Mouse (Mus musculus) retina, postnatal 7 days (tissue): ENCODE measurements at regions not wholly inside any gene's neighbourhood (a gene's known extent, or its start where the extent isn't known, plus 50 kb on each side); places are given as distances from the start of the nearest gene placed in this dataset.
A peak's percentile ranks its signal among the peaks of the same experiment; 100 is the strongest.

ENCODE experiments used
- DNase-seq: peaks from one replicate; pipeline ENCODE4 v3.0.0-alpha.2; 2012; ENCODE audit warnings: low read depth, low spot score

DNA sequence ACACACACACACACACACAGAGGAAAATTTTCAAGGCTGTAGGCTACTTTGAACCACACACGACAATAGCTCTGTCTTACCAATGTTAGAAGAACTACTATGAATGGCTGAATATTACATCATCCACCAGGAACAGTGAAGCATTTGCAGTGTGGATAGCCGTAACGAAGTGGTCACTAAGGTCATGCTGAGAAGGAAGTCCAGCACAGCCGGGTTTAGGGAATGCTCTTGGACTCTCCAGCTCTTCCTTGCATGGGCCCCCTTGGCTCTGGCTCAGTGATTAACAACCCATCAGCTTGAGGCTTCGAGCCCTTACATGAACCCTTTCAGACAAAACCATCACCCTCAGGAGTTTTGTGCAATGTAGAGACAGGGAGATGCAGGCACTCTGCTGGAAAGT, 245.3 kb downstream of the Adamts20 start:
- no peak for DNase-seq

DNA sequence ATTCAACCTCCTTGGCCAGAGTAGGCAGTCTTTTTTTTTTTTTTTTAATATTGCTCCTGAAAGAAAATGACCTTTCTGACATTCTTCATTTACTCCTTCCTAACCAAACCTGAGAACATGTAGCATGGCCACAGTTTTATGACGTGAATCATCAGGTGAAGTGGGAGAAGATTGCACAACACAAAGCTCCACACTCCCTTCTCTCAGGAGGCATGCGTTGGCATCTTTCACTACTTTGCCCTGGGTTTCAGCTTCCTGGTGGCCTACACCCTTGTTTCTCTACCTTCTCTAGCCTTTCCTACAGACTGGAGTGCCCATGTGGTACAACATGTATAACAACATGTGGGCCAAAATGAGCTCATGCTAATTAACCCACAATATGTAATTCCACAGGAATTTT, 248.5 kb downstream of the Adamts20 start:
- DNase-seq = no peak

DNA sequence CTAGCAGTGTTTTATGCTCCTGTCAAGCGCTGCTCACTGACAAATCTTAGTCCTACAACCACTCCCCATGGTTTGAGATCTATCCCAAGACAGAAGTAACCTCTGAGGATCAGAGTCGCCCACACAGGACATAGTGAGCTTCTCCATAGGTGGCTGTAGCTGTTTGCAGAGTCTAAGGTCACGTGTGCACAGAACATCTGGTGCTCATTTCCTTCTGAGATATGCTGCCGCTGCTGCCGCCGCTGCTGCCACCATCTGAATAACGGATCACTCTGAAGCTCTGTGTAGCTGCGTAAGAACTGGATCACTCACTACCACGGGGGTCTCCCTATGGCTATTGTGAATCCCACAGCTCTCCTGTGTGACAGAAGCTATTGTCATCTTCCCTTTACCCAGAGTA, 250.8 kb downstream of the Adamts20 start:
- no peak for DNase-seq

DNA sequence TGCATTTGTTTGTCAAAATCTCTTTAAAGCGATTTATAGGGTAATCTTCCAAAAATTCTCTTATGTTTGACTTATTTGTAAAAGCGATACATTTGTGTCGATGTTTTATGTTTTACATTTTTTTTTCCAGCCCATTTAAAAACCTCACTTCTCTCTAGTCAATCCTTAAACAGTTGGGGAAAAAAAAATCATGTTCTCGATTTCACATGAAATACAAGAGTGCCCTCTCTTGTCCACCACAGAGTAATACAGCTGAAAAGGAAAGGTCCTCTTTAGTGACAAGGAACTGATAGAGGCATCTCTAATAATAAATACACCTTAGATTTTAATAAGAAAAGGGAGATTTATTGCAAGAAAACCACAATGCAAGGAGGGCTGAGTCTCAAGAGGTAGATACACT, 251.8 kb downstream of the Adamts20 start:
- DNase-seq = peak; percentile 30

DNA sequence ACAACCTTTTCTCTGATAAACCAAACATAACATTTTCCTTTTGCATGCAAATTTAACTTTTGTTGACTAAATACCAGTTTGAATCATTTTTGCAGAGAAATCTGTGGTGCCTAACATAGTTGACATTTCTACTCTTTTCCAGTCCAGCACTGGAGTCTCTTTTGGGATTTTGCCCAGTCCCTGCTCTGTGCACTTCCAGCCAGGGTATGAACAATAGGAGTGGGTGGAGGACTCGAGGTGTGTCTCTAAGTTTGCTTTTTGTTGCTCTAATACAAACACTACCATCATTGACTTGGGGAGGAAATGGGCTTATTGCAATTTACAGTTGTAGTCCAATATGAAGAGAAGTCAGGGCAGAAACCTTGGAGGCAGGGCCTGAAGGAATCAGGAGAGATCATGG, 256.7 kb downstream of the Adamts20 start:
- DNase-seq = no peak

DNA sequence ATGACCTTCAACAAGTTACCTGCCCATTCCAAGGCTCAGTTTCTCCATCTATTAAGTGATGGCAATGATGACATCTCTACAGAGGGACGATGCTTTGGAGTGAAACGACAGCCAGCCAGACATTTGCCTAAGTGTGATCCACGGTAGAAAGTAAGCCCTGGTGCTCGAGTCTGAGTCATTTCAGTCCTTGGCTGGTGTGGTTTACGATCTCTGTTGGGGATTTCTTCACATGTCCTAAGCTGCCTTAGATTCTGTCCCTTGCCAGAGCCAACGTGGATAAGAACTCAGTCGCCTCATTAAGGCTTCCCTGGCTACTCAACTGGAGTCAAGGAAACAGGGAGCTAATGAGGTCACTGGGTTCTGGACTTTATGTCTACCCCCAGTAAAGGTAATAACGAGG, 258.8 kb downstream of the Adamts20 start:
- DNase-seq = no peak

DNA sequence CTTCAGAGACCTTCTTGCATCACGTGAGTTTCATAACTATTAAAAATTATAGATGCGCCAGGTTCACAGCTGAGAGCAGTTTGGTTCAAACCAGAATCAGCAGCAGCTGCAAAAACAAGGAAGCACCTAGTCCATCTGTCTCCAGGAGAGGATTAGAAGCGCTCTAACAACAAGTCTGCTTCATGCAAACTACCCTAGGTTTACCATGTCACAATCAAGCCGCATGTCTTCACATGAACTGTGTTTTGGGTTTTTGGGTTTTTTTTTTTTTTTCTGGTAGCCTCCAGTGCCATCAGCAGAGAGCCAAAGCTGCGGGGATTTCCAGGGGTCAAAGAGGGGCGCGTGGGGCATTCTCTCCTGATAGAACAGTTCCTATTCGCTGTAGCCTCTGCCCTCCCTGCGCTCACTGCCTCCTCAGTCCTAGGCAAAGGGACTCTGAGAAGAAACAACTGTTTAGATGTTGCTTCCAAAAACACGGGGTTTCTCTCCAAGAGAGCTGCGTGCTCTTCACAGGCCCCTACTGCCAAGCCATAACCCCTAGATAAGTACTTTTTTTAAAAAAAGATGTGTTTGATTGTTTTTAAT, 259.8 kb downstream of the Adamts20 start:
- no peak for DNase-seq

DNA sequence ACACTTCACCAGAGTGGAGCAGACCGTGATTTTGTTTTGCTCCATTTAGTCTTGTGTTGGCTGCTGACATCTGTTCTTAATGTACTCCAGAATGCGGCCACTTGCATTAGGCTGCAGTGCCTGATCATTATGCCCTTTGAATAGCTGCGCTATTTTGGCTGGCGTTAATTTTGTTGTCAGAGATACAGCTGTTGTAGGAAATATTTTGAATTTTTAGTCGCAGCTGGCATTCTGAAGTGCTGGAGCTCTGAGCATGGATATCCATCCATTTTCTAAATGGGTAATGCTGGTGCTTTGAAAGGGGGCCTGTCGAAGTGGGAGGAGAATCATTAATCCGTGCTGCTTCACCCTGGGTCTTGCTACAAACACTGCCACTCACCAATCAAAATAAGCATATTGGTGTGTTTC, 275.1 kb downstream of the Adamts20 start:
- no peak for DNase-seq

DNA sequence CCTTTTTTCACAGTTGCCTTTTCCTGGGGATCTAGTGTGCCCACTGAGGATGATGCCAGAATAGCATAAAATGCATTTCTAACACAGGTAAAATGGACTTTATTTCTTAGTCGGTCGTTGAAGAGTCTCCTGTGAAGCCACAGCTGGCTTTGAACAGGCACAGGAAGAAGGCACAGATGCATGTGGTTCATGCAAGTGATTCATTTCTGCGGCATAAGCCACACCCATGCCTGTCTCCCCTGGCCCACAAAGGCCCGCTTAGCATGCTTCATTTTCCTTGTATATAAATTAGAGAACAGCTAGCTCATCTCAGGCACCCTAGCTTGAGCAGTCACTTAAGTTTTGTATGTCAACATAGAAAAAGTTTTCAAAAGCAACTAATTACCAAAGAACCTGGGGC, 277.6 kb downstream of the Adamts20 start:
- DNase-seq = no peak

DNA sequence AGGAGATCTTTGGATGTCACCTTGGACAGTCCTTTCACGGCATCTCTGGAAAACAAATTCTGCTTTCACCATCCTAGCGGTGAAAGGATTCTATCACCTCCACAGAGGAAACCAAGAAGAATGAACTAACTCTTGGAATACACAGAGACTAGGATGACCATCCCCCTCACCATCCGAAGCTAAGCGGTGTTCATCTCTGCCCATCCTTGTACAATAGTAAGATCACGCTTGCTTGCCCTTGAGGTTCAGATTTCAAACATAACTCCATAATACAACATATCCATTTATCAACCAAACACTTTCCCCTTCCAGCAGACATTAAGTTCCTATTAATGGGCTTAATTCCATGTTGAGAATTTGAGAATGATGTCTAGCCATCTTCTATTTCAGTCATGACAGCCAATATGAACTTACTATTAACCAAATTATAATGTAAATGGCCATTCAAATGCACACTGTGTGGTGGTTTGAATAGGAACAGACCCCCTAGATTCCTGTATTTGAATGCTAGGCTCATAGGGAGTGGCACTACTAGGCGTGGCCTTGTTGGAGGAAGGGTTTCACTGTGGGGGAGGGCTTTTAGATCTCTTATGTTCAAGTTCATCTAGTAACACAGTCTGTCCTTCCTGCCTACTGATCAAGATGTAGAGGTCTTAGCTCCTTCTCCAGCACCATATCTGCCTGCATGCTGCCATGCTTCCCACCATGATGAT, 281.4 kb downstream of the Adamts20 start:
- DNase-seq = no peak

DNA sequence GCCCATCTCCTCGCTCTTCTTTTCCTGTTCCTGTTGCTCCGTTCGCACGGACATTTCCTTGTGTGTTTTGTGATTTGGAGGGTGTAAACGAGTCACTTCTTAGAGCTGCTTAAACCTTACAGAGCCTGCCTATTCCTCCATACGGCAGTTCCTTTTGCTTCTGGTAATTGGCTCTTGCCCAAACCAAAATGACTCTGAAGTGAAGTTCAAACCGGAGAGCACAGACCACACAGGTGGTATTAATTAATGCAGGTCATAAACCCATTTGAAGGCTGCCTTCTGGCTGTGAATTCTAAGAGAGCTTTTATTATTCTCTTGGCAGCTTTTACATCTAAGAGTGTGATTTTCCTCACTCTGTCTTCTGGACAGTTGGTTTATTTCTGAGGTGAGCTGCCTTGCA, 291.1 kb downstream of the Adamts20 start:
- DNase-seq = no peak

DNA sequence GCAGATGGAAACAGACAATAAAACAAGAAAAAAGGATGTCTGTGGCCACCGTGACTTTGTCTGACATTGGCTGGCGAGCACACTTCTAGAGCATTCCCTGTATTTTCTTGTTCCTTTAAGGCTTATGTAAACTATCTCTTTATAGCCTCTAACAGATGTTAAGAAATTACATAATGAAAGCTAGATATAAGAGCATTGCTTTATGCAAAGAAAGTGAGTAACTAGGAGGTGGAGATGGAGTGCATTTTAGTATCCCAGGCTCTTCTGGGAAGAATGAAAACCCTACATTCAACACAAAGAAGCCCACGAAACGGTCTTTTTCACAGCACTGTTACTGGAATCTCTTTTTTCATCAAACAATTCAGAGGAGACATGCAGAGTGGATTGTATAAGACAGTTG, 304.4 kb downstream of the Adamts20 start:
- DNase-seq = no peak

DNA sequence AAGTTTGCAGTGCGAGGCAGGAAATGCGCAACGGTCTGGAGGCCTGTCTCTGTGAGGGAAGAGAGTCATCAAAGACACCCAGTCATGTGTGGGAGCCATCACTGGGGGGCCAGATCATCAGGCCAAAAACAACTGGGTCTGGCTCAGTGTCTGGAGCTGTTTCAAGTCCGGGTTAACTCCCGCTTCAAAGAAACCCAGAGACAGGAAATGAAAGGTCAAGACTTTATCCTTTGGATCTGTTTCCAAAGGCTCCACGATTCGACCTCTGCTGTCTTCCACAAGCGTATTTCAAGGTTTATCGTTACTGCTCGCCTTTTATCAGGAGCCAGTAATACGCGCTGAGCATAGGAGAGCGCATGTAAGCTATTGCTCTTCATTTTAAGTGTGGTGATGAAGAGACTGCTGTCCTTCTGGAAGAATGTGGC, 325.7 kb downstream of the Adamts20 start:
- DNase-seq = no peak

DNA sequence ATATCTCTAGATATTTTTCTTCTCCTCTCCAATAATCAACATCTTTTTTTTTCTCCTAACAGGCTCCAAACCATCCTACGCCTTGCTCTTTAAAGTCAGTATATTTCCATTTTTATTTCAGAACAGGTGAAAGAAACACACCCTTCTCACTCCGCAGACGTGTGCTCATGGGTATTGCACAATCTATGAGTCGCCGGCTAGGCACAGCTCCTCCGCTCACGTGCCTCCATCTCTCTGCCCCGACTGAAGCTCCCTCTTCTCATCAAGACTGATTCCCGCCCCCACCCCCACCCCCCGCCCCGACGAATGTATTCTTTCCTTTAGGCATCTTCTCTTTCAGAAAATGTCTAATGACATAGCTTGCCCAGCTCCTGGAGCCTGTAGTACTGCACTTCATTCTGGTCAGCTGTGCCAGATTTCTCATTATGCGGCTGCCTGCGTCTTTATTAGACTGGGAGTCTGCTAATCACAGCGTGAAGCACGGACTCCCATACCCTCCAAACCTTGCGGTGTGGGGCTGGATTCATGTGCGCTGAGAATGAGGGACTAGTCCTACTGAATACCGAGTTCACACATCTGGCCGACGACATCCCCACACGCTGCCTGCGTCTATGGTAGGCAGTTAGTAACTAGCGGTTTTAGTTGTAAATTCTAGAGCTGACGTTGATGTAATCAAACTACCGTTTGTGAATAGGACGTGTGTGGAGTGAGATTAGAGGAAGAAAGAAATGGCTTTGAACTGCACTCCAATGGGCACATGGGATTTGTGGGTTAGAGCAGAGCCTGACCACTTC, 327.9 kb downstream of the Adamts20 start:
- no peak for DNase-seq

DNA sequence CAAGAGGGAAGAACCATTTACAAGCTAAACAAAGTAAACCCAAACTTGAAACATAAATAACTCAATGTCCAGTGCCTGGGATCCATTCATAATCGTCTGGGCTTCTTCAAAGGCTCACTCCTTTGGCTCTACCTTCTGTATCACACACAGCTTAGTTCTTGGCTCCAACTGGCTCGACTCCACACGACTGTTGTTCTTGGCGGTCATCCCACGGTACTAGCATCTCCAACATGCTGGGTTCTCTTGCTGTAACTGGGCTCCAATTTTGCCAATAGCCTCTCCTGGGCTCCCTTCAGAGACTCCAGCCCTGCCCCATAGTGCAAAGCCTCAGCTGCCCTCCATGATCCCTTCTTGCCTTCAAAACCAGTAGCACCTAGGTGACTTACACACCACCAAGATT, 352.4 kb downstream of the Adamts20 start:
- DNase-seq = no peak

DNA sequence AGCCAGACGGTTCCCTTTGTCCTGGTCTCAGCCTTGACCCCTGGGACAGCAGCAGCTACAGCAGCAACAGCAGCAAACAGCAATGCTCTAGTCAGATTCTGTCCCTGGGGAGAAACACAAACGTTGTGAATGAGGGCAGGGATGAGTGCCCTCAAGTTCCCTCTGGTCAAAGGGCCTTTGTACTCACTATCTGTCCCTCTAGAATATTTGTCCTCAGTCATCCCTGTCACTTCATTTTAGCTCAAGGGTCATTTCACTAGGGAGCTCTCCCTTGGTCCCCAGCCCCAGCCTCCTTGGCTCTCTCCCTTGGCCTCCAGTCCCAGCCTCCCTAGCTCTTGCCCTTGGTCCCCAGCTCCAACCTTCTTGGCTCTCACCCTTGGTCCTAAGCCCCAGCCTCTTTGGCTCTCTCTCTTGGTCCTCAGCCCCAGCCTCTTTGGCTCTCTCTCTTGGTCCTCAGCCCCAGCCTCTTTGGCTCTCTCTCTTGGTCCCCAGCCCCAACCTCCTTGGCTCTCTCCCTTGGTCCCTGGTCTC, 358.0 kb downstream of the Adamts20 start:
- DNase-seq = no peak

DNA sequence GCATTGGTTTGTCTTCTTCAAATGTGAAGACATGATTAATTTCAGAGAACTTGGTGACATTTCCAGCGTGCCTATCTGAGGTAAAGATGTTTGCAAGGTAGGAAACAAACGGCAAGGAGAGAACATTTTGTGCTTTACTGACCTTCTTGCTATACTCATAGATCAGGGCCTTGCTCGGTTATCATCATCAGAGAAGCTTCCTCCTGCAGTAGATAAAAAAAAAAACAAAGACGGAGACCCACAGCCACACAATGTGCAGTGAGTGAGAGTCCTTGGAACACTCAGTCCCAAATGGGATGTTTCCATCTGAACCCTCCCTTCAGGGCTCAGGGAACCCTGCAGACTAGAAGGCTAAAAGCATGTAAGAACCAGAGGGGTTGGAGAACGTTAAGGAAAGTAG, 374.6 kb downstream of the Adamts20 start:
- DNase-seq = no peak

DNA sequence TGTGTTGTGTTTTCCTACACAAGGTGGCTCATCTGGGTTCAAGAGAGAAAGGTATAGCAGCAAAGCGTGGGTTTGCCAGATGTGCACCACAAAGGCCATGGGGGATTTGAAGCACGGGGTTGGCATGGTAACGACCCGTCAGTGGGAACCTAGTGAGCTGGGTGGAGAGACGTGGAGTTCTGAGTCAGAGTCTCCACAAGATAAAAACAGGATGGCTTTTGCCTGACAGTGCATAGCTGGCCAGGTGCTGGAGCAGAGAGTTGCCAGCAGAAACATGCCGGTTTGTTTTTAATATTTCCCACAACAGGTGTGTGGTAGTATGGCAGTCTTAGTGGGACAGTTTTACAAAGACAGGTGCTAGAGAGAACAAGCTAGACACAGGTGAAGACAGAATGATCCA, 375.4 kb downstream of the Adamts20 start:
- DNase-seq = no peak

DNA sequence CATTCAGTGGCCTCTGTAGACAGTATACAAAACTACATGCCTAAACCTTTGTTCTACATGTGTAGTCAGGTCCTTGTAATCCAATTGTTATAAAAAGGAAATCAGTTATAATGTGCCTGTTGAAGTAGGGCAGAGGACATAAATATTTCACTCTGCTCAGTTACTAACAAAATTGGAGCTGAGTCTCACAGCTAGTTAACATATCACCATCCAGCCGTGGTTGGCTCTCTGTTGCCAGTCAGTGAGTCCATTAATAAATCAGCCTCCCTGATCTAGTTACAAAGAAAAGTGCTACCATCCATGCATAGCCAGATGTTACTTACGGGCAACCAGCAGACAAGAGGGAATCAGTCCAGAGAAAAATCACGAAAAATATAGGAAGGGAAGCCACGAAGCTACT, 382.8 kb downstream of the Adamts20 start:
- DNase-seq = no peak

DNA sequence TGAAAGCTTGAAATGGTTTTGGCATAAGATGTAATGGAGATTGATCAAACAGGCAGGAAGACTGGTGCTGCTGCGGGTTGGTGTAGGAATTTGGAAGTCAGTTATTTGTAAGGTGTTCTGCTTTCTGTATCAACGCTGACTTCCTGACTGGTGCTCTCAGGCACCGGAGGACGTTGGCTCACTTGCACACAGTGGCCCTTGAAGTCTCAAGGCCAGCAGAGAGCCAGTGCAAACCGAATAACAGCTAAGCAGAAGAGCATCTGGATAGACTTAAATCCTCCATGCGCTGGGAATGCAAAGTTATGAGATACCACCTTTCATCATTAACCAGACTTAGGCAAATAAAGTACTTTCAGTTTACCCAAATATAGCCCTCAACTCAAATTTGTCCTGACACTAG, 388.2 kb downstream of the Adamts20 start:
- DNase-seq = no peak

DNA sequence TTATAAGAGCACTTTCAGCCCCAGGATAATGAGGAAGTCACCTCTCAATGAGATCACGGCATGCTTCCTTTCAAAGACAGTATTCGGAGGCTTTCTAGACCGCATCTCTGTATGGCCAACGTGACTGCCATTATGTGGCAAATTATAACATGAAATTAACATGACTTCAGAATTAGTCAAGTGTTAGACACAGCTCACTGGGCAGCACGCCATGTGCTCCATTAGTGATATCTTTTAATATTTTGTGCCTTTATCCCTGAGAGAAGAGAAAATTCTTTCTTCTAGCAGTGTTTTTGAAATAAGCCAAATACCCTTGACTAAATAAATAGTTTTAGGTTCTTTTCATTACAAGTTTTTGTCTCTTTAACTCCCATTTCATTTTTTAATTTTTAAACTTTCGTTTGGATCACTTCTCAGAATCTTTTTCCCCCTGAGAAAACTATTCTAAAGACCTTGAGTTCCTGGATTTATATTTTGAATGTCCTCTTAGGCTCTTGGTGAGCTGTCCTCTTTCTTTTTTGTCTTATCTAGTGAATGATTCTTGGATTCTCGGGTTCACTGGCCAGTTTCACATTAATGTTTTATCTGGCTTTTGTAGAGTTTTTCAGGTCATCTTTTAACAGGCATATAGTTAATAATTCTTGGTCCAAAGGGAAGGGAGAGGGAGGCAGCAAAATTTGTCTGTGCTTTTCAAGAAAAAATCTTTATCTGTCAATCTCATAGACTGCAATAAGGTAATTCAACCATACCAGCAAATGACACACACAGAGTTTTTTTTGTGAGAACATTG, 390.9 kb downstream of the Adamts20 start:
- DNase-seq = no peak

DNA sequence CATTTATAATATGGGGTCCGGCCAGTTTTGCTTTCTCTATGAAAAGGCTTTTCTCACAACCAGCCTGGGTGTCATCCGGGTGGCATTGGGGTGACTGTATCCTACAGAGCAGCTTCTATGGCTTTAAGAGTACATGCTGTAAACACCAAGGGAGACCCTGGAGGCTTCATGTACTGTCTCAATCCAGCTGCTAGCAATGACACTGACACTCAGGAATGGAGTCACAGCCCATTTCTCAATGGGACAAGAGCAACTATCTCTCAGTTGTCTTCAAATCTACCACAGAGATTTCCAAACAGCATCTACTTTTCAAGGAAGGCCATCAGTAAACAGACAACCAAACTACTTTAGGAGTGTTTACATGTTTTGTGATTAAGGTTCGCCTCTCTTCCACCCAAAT, 397.5 kb downstream of the Adamts20 start:
- no peak for DNase-seq
